Mouse (Mus musculus) heart, embryonic 13.5 days (tissue): Measurements from ENCODE around the gene Vmn2r3. TPM values are rescaled to one million over a fixed set of nuclear protein-coding genes. Genes with fewer than 3 reads are reported as not detected.

Source experiments
- polyA plus RNA-seq: library from polyadenylated mRNA; unstranded; fragments of >200 nt; fragmentation: Nextera tagmentation; extraction: Ambion mirVana; gene quantifications from 2 replicates; pipeline ENCODE4 v1.2.1, GENCODE M21; 2015

The Vmn2r3 gene
- polyA plus RNA-seq, 1 experiment from 2014 or later: not detected

Other genes with a start within 250 kb of the Vmn2r3 start
- gene Vmn2r1, start 208.2 kb downstream of the Vmn2r3 start, polyA plus RNA-seq: 0.03 TPM in 1 of 2 replicates, not detected in the other
- gene Vmn2r2, start 147.8 kb downstream of the Vmn2r3 start, polyA plus RNA-seq: not detected in 2 replicates
- not detected in 2 replicates for gene Vmn2r4, start 125.7 kb upstream of the Vmn2r3 start, polyA plus RNA-seq
- gene Vmn2r5, start 220.1 kb upstream of the Vmn2r3 start, polyA plus RNA-seq: not detected in 2 replicates